Mouse (Mus musculus) macrophage (primary cell): Measurements from ENCODE around the gene Dmkn. TPM values are rescaled to one million over a fixed set of nuclear protein-coding genes. Genes with fewer than 3 reads are reported as not detected.
A peak's percentile ranks its signal among the peaks of the same experiment; 100 is the strongest.
"Not testable (repeated sequence)": the region's sequence is repeated elsewhere in the genome, so short reads cannot be mapped to it uniquely, and the experiment has no call there.

Experiments
- H3K27ac ChIP-seq: fragments of 350-480 bp; formaldehyde crosslinking; 2 replicates; pipeline ENCODE4 v1.9.0; 2021
- H3K36me3 ChIP-seq: fragments of 350-480 bp; formaldehyde crosslinking; 2 replicates; pipeline ENCODE4 v1.9.0; 2021; ENCODE audit errors: inconsistent target
- H3K4me3 ChIP-seq: fragments of 350-480 bp; formaldehyde crosslinking; 2 replicates; pipeline ENCODE4 v1.9.0; 2021; ENCODE audit errors: inconsistent target
- H3K79me2 ChIP-seq: fragments of 350-480 bp; formaldehyde crosslinking; 2 replicates; pipeline ENCODE4 v1.9.0; 2021; ENCODE audit errors: inconsistent target
- WGBS: methylation state at CpG from one replicate; pipeline ENCODE4 v1.1.7; 2026; ENCODE audit warnings: inconsistent platforms; ENCODE audit not compliant: missing documents; 5-methylcytosine and 5-hydroxymethylcytosine counted together
- polyA plus RNA-seq: library from polyadenylated mRNA; stranded (reverse); fragments of 250-400 nt; gene quantifications from 3 replicates; pipeline ENCODE4 v1.2.4, GENCODE M21; 2018; ENCODE audit warnings: inconsistent platforms
- total RNA-seq, 78 experiments: library from RNA; depleted of rRNA; stranded (reverse); fragments of 250-400 nt; gene quantifications; 1 replicate in 9 of 78; 2 replicates in 24 of 78; 3 replicates in 43 of 78; 4 replicates in 2 of 78; pipeline ENCODE4 v1.2.4; 2018; ENCODE audit warnings: inconsistent platforms in 56 of 78

Gene Dmkn
- total RNA-seq (2018; cell fraction: chromatin; rRNA removed): not detected
- under 1 TPM in 3 of 26 experiments, not detected in 23; 0.19 to 0.56 (median 0.33) TPM for total RNA-seq (2018; cell fraction: cytosol; rRNA removed)
- not detected for total RNA-seq (2018; cell fraction: nucleus; rRNA removed)
- 0.37 TPM in 1 of 3 replicates, not detected in the others for polyA plus RNA-seq

GRCm38 (mm10) chr7:30763456-30763855, at the start of gene Dmkn:
TSS of gene Dmkn (plus strand) at chr7:30763756.
- Histone ChIP-seq H3K27ac (no peak within 1 kb of the TSS), H3K4me3 (no peak within 1 kb of the TSS), H3K79me2 (no peaks in the 10 kb centered on the region), H3K36me3 (no peaks in the 10 kb centered on the region)
- WGBS: 86% methylated on average over 5 of the region's 5 CpGs

DNA sequence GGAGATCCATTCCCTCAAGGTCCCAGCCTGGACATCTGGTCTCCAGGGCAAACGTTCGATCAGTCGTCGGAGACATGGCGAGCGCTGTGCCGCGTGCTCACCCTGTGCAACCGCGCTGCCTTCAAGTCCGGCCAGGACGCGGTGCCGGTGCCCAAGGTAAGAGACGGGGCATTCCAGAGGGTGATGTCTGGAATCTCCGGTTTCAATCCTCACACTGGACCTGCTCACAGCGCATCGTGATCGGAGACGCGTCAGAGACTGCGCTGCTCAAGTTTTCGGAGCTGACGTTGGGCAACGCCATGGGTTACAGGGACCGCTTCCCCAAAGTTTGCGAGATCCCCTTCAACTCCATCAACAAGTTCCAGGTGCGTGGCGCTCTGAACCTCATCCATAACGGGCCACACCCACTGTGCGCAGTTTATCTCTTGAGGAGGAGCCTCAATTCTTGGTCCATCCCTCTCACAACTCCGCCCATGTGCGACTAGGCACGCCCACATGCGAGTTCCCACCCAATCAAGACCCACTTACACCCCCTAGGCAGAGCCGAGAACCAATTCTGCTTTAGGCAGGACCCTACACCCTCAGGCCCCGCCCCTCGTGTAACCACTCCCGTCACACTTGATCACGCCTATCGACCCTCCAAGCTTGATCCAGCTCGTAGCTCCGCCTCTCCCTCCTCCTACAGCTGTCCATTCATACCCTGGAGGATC, 46.4 kb upstream of the Dmkn start:
- no peaks in the 10 kb centered on the region for H3K36me3 ChIP-seq
- 7% methylated on average over 43 of the region's 43 CpGs for WGBS
- no peaks in the 10 kb centered on the region for H3K79me2 ChIP-seq
- H3K4me3 ChIP-seq: no peak overlapping the region
- H3K27ac ChIP-seq: no peak overlapping the region

DNA sequence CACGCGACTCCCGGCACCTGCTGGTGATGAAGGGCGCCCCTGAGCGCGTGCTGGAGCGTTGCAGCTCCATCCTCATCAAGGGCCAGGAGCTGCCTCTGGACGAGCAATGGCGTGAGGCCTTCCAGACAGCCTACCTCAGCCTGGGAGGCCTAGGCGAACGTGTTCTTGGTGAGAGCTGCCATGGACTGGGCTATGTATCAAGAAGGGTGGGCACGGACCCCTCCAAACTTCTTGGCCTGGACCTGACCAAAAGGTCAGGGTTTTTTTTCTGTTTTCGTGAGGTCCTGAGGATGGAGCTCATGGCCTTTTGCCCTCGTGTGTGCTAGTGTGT, 45.9 kb upstream of the Dmkn start:
- no peak overlapping the region for H3K27ac ChIP-seq
- 39% methylated on average over 12 of the region's 14 CpGs for WGBS
- H3K4me3 ChIP-seq: no peak overlapping the region
- no peaks in the 10 kb centered on the region for H3K36me3 ChIP-seq
- H3K79me2 ChIP-seq: no peaks in the 10 kb centered on the region

DNA sequence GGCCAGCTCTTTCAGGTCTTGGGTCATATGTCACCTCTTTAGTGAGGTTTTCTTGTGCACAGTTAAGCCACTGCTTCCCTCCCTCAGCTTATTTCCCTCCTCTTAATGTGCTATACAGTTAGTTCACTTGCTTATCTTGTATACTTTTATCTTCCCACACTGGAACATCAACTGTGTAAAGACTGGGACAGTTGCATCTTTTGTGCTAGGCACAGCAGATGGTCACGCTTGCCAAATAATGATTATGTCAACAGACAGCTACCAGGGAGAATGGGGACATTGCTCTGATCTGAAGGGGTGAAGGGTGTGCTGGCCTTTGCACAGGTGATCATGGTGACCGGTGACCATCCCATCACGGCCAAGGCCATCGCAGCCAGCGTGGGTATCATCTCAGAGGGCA, 43.9 kb upstream of the Dmkn start:
- 92% methylated on average over 5 of the region's 5 CpGs for WGBS
- no peaks in the 10 kb centered on the region for H3K36me3 ChIP-seq

GRCm38 (mm10) chr7:30721286-30721685, 42.3 kb upstream of the Dmkn start:
- no peaks in the 10 kb centered on the region for H3K79me2 ChIP-seq
- no peak overlapping the region for H3K27ac ChIP-seq
- H3K4me3 ChIP-seq: no peak overlapping the region
- 99% methylated on average over 6 of the region's 7 CpGs for WGBS
- no peaks in the 10 kb centered on the region for H3K36me3 ChIP-seq

More for the DNA sequence above, 43.9 kb upstream of the Dmkn start:
- H3K27ac ChIP-seq: no peak overlapping the region
- H3K79me2 ChIP-seq: no peaks in the 10 kb centered on the region
- no peak overlapping the region for H3K4me3 ChIP-seq

DNA sequence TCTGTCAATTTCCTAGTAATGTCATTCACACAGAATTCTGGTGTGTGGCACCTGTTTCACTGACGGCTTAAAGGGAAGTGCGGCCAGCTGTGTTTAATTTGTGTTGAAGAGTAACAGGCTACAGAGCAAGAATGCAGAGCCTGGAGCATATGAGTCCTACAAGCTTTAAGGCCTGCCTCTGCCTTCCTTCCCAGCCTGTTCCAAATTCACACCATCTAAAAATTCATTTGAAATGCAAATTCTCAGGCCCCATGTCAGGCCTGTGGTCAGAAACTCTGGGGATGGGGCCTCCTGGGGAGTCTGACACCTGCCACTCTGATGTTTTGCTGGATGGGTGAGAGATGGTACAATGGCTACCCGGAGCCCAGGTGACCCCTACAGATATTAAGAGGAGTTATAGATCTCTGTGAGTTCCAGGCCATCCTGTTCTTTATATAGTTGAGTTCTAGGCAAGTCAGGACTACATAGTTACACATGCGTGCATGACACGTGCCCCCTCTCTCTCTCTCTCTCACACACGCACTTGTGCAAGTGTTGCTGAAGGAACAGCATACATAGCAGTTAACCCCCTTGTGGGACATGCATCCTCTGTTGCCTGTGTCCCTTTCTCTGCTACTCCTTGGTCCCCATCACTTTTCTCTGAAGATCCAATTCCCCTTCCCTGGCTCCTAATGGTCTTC, 40.1 kb upstream of the Dmkn start:
- WGBS: 73% methylated on average over 6 of the region's 6 CpGs
- no peak overlapping the region for H3K27ac ChIP-seq
- H3K4me3 ChIP-seq: no peak overlapping the region
- H3K79me2 ChIP-seq: peaks cover 2% of the 10 kb centered on the region; the same call in 1 of the 2 replicates
- H3K36me3 ChIP-seq: no peaks in the 10 kb centered on the region

- WGBS: 89% methylated on average over 6 of the region's 6 CpGs
- Histone ChIP-seq H3K79me2 (peaks cover 8% of the 10 kb centered on the region; the same call in 1 of the 2 replicates), H3K36me3 (no peaks in the 10 kb centered on the region), H3K4me3 (peak overlapping the region; percentile 82; the same call in 1 of the 2 replicates), H3K27ac (no peak overlapping the region)
Measured at GRCm38 (mm10) chr7:30728214-30728613, 35.3 kb upstream of the Dmkn start.

- H3K36me3 ChIP-seq: no peaks in the 10 kb centered on the region
- H3K27ac ChIP-seq: peak overlapping the region; percentile 19; the same call in 1 of the 2 replicates
- 9% methylated on average over 26 of the region's 26 CpGs for whole genome bisulfite sequencing
- peaks cover 8% of the 10 kb centered on the region; the same call in 1 of the 2 replicates for H3K79me2 ChIP-seq
- peak overlapping the region; percentile 82 for H3K4me3 ChIP-seq
Measured at GRCm38 (mm10) chr7:30728739-30729395, 34.7 kb upstream of the Dmkn start.

DNA sequence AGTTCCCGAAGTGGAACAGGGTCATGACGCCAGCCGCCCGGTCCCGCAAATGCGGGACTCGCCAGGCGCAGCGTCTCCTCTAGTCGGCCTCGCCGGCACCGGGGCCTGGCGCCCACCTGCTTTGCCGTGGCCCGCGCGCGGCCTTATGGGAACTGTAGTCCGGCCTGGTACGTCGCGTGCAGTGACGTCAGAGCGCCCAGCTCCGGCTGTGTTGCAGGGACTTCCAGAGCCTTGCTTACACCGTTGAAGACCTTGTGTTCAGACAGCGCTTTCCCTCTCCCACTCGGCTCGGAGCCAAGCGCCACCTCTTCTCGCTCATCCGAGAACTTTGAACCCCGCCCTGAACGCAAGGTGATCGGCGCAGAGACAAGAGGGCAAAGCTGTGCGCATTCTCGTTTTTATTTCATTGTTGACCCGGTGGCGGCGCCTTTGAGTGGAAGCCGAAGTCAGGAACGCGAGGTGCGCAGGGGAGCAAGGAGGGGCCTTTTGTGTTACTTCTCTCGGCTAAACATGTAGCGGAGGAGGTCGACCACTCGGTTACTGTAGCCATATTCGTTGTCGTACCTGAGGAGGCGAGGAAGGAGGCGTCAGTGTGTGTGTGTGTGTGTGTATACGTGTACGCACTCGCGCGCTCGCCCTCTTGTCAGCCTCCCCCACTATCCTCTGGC, 34.0 kb upstream of the Dmkn start, which contains the start of gene Tmem147:
TSS of gene Tmem147 (minus strand) at position 145 of the 668 bp plus-strand sequence.
- H3K79me2 ChIP-seq: peaks cover 8% of the 10 kb centered on the region; the same call in 1 of the 2 replicates
- peak within 1 kb of the TSS; percentile 60 for H3K27ac ChIP-seq
- H3K4me3 ChIP-seq: peak within 1 kb of the TSS; percentile 82
- under 1% methylated on average over 49 of the region's 60 CpGs for WGBS
- no peaks in the 10 kb centered on the region for H3K36me3 ChIP-seq

DNA sequence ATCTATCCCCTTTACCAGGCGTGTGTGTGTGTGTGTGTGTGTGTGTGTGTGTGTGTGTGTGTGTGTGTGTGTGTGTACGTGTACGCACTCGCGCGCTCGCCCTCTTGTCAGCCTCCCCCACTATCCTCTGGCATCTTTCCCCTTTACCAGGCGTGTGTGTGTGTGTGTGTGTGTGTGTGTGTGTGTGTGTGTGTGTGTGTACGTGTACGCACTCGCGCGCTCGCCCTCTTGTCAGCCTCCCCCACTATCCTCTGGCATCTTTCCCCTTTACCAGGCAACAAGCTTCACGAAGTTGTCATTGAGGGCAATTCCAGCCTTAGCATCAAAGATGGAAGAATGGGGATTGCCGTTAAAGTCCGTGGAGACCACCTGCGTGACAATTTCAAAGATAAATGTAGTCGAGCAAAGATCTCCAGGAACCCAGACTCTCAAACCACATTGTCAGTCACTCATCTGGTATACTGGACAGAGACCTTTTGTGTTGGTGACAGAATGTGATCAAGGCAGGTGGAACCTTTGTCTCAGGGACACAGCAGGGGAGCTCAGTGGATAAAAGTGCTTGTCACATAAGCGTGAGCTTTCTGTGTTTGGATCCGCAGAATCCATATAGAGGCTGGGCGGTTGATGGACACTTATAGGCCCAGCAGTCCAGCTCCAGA, 33.4 kb upstream of the Dmkn start:
- H3K79me2 ChIP-seq, H3K36me3 ChIP-seq, H3K27ac ChIP-seq: not testable (repeated sequence)
- WGBS: 60% methylated on average over 7 of the region's 22 CpGs
- peak overlapping the region; percentile 82 for H3K4me3 ChIP-seq

DNA sequence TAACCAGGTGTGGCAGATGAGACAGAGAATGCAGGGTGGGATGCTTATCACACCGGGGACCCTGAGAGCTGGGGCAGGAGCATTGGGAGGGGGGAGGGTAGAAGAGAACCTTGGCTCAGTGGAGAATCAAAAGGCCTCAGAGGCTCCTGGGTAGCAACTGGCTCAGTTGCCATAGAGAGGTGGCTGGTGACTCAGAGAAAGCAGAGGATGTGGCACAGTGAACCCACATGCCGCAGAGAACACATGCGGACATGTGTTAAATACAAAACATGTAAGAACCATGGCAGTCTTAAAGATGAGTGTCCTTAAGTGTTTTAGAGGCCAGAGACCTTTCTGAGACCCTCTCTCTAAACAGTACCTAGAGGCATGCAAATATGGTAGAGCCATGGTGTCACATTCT, 27.3 kb upstream of the Dmkn start:
- H3K36me3 ChIP-seq: peaks cover 15% of the 10 kb centered on the region; the same call in 1 of the 2 replicates
- no peak overlapping the region for H3K27ac ChIP-seq
- no peak overlapping the region for H3K4me3 ChIP-seq
- 93% methylated on average over 3 of the region's 3 CpGs for WGBS
- H3K79me2 ChIP-seq: no peaks in the 10 kb centered on the region

DNA sequence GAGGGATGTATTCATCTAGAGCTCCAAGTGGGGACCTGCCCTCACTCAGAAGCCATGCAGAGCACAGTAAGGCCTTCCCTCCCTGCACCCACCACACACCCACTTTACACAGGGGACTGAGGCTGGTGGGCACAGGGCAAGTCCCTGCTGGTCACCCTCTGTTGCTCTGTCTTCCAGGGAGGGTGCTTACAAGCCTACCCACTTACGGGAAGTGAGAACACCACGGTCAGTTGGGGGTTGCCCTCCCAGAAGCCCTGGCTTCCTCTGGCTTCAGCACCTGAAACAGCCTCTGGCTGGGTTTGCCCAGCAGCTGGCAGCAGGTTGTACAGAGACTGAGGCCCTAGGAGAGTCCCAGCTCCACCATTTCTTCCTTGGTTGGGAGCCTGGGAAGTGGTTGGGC, 21.0 kb upstream of the Dmkn start:
- H3K36me3 ChIP-seq, H3K4me3 ChIP-seq, H3K79me2 ChIP-seq, H3K27ac ChIP-seq: not testable (repeated sequence)
- WGBS: 0% methylated on average over 2 of the region's 2 CpGs

- not testable (repeated sequence) for H3K4me3 ChIP-seq, H3K36me3 ChIP-seq, H3K27ac ChIP-seq, H3K79me2 ChIP-seq
- WGBS: no CpG with 5 or more reads among the region's 4 CpGs
Measured at GRCm38 (mm10) chr7:30743617-30744016, 19.9 kb upstream of the Dmkn start, which contains the start of gene Gapdhs. TSS of gene Gapdhs (minus strand) at chr7:30743681.
